Mouse (Mus musculus) spleen, embryonic (tissue): ENCODE measurements at regions not wholly inside any gene's neighbourhood (a gene's known extent, or its start where the extent isn't known, plus 50 kb on each side); places are given as distances from the start of the nearest gene placed in this dataset.

Experiments
- CTCF ChIA-PET: fragments of 350-600 bp; sonication (Branson Sonifier 250); formaldehyde crosslinking; loops from one replicate; lab custom pipeline; 2022; lab: Charles Lee

GRCm38 (mm10) chr16:92946554-92946953, 120.6 kb upstream of the Runx1 start:
- CTCF ChIA-PET, result interaction anchor here (1.0 kb wide), 1 partner anchor 18 kb away, joined by 3 read pairs; no protein-coding TSS in a partner anchor

- CTCF ChIA-PET, result no interaction called here
Measured at GRCm38 (mm10) chr16:92943901-92944300, 118.0 kb upstream of the Runx1 start.

GRCm38 (mm10) chr16:92939618-92940017, 113.7 kb upstream of the Runx1 start:
- CTCF ChIA-PET, result no interaction called here

GRCm38 (mm10) chr16:92935848-92936535, 110.0 kb upstream of the Runx1 start:
- CTCF ChIA-PET, result no interaction called here

- CTCF ChIA-PET, result no interaction called here
Measured at GRCm38 (mm10) chr16:92930103-92930502, 104.2 kb upstream of the Runx1 start.

- CTCF ChIA-PET, result no interaction called here
Measured at GRCm38 (mm10) chr16:92928201-92928600, 102.3 kb upstream of the Runx1 start.

- CTCF ChIA-PET, result no interaction called here
Measured at GRCm38 (mm10) chr16:92927662-92928061, 101.7 kb upstream of the Runx1 start.

- CTCF ChIA-PET, result no interaction called here
Measured at GRCm38 (mm10) chr16:92926853-92927252, 100.9 kb upstream of the Runx1 start.

GRCm38 (mm10) chr16:92920947-92921346, 95.0 kb upstream of the Runx1 start:
- CTCF ChIA-PET, result no interaction called here

GRCm38 (mm10) chr16:92917356-92917755, 91.4 kb upstream of the Runx1 start:
- CTCF ChIA-PET, result no interaction called here

- CTCF ChIA-PET, result interaction anchor here (0.6 kb wide), 2 partner anchors 23 to 48 kb away, joined by 4 to 9 read pairs; no protein-coding TSS in a partner anchor
Measured at GRCm38 (mm10) chr16:92915651-92916050, 89.7 kb upstream of the Runx1 start.

- CTCF ChIA-PET, result no interaction called here
Measured at GRCm38 (mm10) chr16:92906873-92907272, 80.9 kb upstream of the Runx1 start.

GRCm38 (mm10) chr16:92905626-92906025, 79.7 kb upstream of the Runx1 start:
- CTCF ChIA-PET, result no interaction called here

GRCm38 (mm10) chr16:92903892-92904473, 78.0 kb upstream of the Runx1 start:
- CTCF ChIA-PET, result no interaction called here

- CTCF ChIA-PET, result no interaction called here
Measured at GRCm38 (mm10) chr16:92903486-92903885, 77.5 kb upstream of the Runx1 start.

- CTCF ChIA-PET, result no interaction called here
Measured at GRCm38 (mm10) chr16:92899704-92900103, 73.8 kb upstream of the Runx1 start.

GRCm38 (mm10) chr16:92891741-92892140, 65.8 kb upstream of the Runx1 start:
- CTCF ChIA-PET, result no interaction called here

- CTCF ChIA-PET, result no interaction called here
Measured at GRCm38 (mm10) chr16:92890713-92891112, 64.8 kb upstream of the Runx1 start.

- CTCF ChIA-PET, result no interaction called here
Measured at GRCm38 (mm10) chr16:92889537-92889936, 63.6 kb upstream of the Runx1 start.

GRCm38 (mm10) chr16:92886226-92886625, 60.3 kb upstream of the Runx1 start:
- CTCF ChIA-PET, result interaction anchor here (0.6 kb wide), 1 partner anchor 36 kb away, joined by 4 read pairs; no protein-coding TSS in a partner anchor

GRCm38 (mm10) chr16:92883821-92884272, 57.9 kb upstream of the Runx1 start:
- CTCF ChIA-PET, result no interaction called here

- CTCF ChIA-PET, result no interaction called here
Measured at GRCm38 (mm10) chr16:92880356-92881043, 54.6 kb upstream of the Runx1 start.
